Mouse (Mus musculus): ENCODE measurements around the gene Tufm. TPM values are rescaled to one million over a fixed set of nuclear protein-coding genes. Genes with fewer than 3 reads are reported as not detected.

Tufm gene
- polyA plus RNA-seq, 1 experiment from 2014 or later = 146 TPM

GRCm38 (mm10) chr7:126502751-126503150 lies 15.6 kb downstream of the Tufm start:
- peak overlapping the region; percentile 98 for H3K27ac ChIP-seq (ENCODE audit: low read depth, low read length)
- peaks cover 7% of the 10 kb centered on the region; the same call in 1 of the 2 replicates for H3K4me1 ChIP-seq (ENCODE audit: control insufficient read depth, insufficient read depth, low read length)
- no peaks in the 10 kb centered on the region for H3K9me3 ChIP-seq (ENCODE audit: control insufficient read depth, low read length)
- H3K4me3 ChIP-seq (ENCODE audit: low read depth, low read length) = peak overlapping the region; percentile 100
- H3K9ac ChIP-seq (ENCODE audit: low read length) = peak overlapping the region; percentile 100
- H3K36me3 ChIP-seq (ENCODE audit: control insufficient read depth, insufficient read depth, low read length) = peaks cover 30% of the 10 kb centered on the region
- no peaks in the 10 kb centered on the region for H3K27me3 ChIP-seq (ENCODE audit: control insufficient read depth, insufficient read depth, low read length)
- no peak for ATAC-seq (ENCODE audit: low FRiP score)
- under 1% methylated on average over 40 of the region's 40 CpGs for WGBS
- H3K4me2 ChIP-seq = peak overlapping the region; percentile 73
- DNase-seq (ENCODE audit: low spot score, missing footprints) = no peak

GRCm38 (mm10) chr7:126503273-126503878 lies 16.2 kb downstream of the Tufm start, which contains the start of gene Atxn2l:
Gene Atxn2l (minus strand): TSS chr7:126503437.
- ATAC-seq (ENCODE audit: low FRiP score) (peak; percentile 88), DNase-seq (ENCODE audit: low spot score, missing footprints) (peak; percentile 100)
- H3K36me3 ChIP-seq (ENCODE audit: control insufficient read depth, insufficient read depth, low read length) = peaks cover 25% of the 10 kb centered on the region
- under 1% methylated on average over 55 of the region's 72 CpGs for WGBS
- peak within 1 kb of the TSS; percentile 73 for H3K4me2 ChIP-seq
- H3K4me1 ChIP-seq (ENCODE audit: control insufficient read depth, insufficient read depth, low read length) = peaks cover 7% of the 10 kb centered on the region; the same call in 1 of the 2 replicates
- H3K4me3 ChIP-seq (ENCODE audit: low read depth, low read length) = peak within 1 kb of the TSS; percentile 100
- H3K27me3 ChIP-seq (ENCODE audit: control insufficient read depth, insufficient read depth, low read length) = no peaks in the 10 kb centered on the region
- H3K9ac ChIP-seq (ENCODE audit: low read length) = peak within 1 kb of the TSS; percentile 100
- H3K27ac ChIP-seq (ENCODE audit: low read depth, low read length) = peak within 1 kb of the TSS; percentile 98
- no peaks in the 10 kb centered on the region for H3K9me3 ChIP-seq (ENCODE audit: control insufficient read depth, low read length)

- no peaks in the 10 kb centered on the region for H3K9me3 ChIP-seq (ENCODE audit: control insufficient read depth, low read length)
- no peak for ATAC-seq (ENCODE audit: low FRiP score)
- peaks cover 7% of the 10 kb centered on the region; the same call in 1 of the 2 replicates for H3K4me1 ChIP-seq (ENCODE audit: control insufficient read depth, insufficient read depth, low read length)
- H3K36me3 ChIP-seq (ENCODE audit: control insufficient read depth, insufficient read depth, low read length) = peaks cover 11% of the 10 kb centered on the region
- no peak overlapping the region for H3K9ac ChIP-seq (ENCODE audit: low read length)
- DNase-seq (ENCODE audit: low spot score, missing footprints) = peak; percentile 73
- H3K4me3 ChIP-seq (ENCODE audit: low read depth, low read length) = no peak overlapping the region
- 94% methylated on average over 2 of the region's 2 CpGs for whole genome bisulfite sequencing
- H3K4me2 ChIP-seq = no peak overlapping the region
- no peak overlapping the region for H3K27ac ChIP-seq (ENCODE audit: low read depth, low read length)
- H3K27me3 ChIP-seq (ENCODE audit: control insufficient read depth, insufficient read depth, low read length) = no peaks in the 10 kb centered on the region
These were observed 17.8 kb downstream of the Tufm start for GRCm38 (mm10) chr7:126504913-126505312.

- no peak overlapping the region for H3K9ac ChIP-seq (ENCODE audit: low read length)
- no peaks in the 10 kb centered on the region for H3K27me3 ChIP-seq (ENCODE audit: control insufficient read depth, insufficient read depth, low read length)
- DNase-seq (ENCODE audit: low spot score, missing footprints) (no peak), ATAC-seq (ENCODE audit: low FRiP score) (no peak)
- peaks cover 3% of the 10 kb centered on the region; the same call in 1 of the 2 replicates for H3K4me1 ChIP-seq (ENCODE audit: control insufficient read depth, insufficient read depth, low read length)
- no peak overlapping the region for H3K4me3 ChIP-seq (ENCODE audit: low read depth, low read length)
- no peaks in the 10 kb centered on the region for H3K9me3 ChIP-seq (ENCODE audit: control insufficient read depth, low read length)
- H3K4me2 ChIP-seq = no peak overlapping the region
- no peaks in the 10 kb centered on the region for H3K36me3 ChIP-seq (ENCODE audit: control insufficient read depth, insufficient read depth, low read length)
- WGBS = 86% methylated on average over 8 of the region's 8 CpGs
- no peak overlapping the region for H3K27ac ChIP-seq (ENCODE audit: low read depth, low read length)
These were observed 20.1 kb downstream of the Tufm start for GRCm38 (mm10) chr7:126507126-126507778.

GRCm38 (mm10) chr7:126511287-126511686 lies 24.1 kb downstream of the Tufm start:
- DNase-seq (ENCODE audit: low spot score, missing footprints) = peak; percentile 8
- no peaks in the 10 kb centered on the region for H3K36me3 ChIP-seq (ENCODE audit: control insufficient read depth, insufficient read depth, low read length)
- H3K9me3 ChIP-seq (ENCODE audit: control insufficient read depth, low read length) = no peaks in the 10 kb centered on the region
- no peak overlapping the region for H3K9ac ChIP-seq (ENCODE audit: low read length)
- H3K4me1 ChIP-seq (ENCODE audit: control insufficient read depth, insufficient read depth, low read length) = no peaks in the 10 kb centered on the region; the same call in 1 of the 2 replicates
- no peaks in the 10 kb centered on the region for H3K27me3 ChIP-seq (ENCODE audit: control insufficient read depth, insufficient read depth, low read length)
- no peak overlapping the region for H3K27ac ChIP-seq (ENCODE audit: low read depth, low read length)
- no peak overlapping the region for H3K4me3 ChIP-seq (ENCODE audit: low read depth, low read length)
- 82% methylated on average over 3 of the region's 3 CpGs for WGBS
- H3K4me2 ChIP-seq = no peak overlapping the region
- ATAC-seq (ENCODE audit: low FRiP score) = no peak

- 74% methylated on average over 5 of the region's 5 CpGs for WGBS
- H3K27ac ChIP-seq (ENCODE audit: low read depth, low read length) = no peak overlapping the region
These were observed 31.2 kb downstream of the Tufm start for GRCm38 (mm10) chr7:126518261-126518941.

GRCm38 (mm10) chr7:126519513-126519912 lies 32.4 kb downstream of the Tufm start:
- Histone ChIP-seq H3K4me3 (ENCODE audit: low read depth, low read length) (no peak overlapping the region), H3K4me1 (ENCODE audit: control insufficient read depth, insufficient read depth, low read length) (no peaks in the 10 kb centered on the region), H3K9me3 (ENCODE audit: control insufficient read depth, low read length) (no peaks in the 10 kb centered on the region), H3K27me3 (ENCODE audit: control insufficient read depth, insufficient read depth, low read length) (no peaks in the 10 kb centered on the region), H3K4me2 (no peak overlapping the region), H3K27ac (ENCODE audit: low read depth, low read length) (no peak overlapping the region), H3K9ac (ENCODE audit: low read length) (no peak overlapping the region), H3K36me3 (ENCODE audit: control insufficient read depth, insufficient read depth, low read length) (no peaks in the 10 kb centered on the region)
- ATAC-seq (ENCODE audit: low FRiP score) (no peak), DNase-seq (ENCODE audit: low spot score, missing footprints) (peak; percentile 6)
- 78% methylated on average over 2 of the region's 2 CpGs for WGBS

More at GRCm38 (mm10) chr7:126518261-126518941, 31.2 kb downstream of the Tufm start:
- no peaks in the 10 kb centered on the region for H3K9me3 ChIP-seq (ENCODE audit: control insufficient read depth, low read length)
- no peaks in the 10 kb centered on the region for H3K4me1 ChIP-seq (ENCODE audit: control insufficient read depth, insufficient read depth, low read length)
- H3K36me3 ChIP-seq (ENCODE audit: control insufficient read depth, insufficient read depth, low read length) = no peaks in the 10 kb centered on the region
- H3K27me3 ChIP-seq (ENCODE audit: control insufficient read depth, insufficient read depth, low read length) = no peaks in the 10 kb centered on the region
- peak; percentile 53 for DNase-seq (ENCODE audit: low spot score, missing footprints)
- no peak overlapping the region for H3K9ac ChIP-seq (ENCODE audit: low read length)
- no peak overlapping the region for H3K4me2 ChIP-seq
- ATAC-seq (ENCODE audit: low FRiP score) = no peak
- H3K4me3 ChIP-seq (ENCODE audit: low read depth, low read length) = no peak overlapping the region

- H3K9ac ChIP-seq (ENCODE audit: low read length) = no peak overlapping the region
- no peak for DNase-seq (ENCODE audit: low spot score, missing footprints)
- no peak overlapping the region for H3K4me3 ChIP-seq (ENCODE audit: low read depth, low read length)
- H3K27me3 ChIP-seq (ENCODE audit: control insufficient read depth, insufficient read depth, low read length) = no peaks in the 10 kb centered on the region
- H3K27ac ChIP-seq (ENCODE audit: low read depth, low read length) = no peak overlapping the region
- H3K4me2 ChIP-seq = no peak overlapping the region
- WGBS = 88% methylated on average over 3 of the region's 3 CpGs
- ATAC-seq (ENCODE audit: low FRiP score) = no peak
- no peaks in the 10 kb centered on the region for H3K9me3 ChIP-seq (ENCODE audit: control insufficient read depth, low read length)
- H3K36me3 ChIP-seq (ENCODE audit: control insufficient read depth, insufficient read depth, low read length) = no peaks in the 10 kb centered on the region
- H3K4me1 ChIP-seq (ENCODE audit: control insufficient read depth, insufficient read depth, low read length) = no peaks in the 10 kb centered on the region
These were observed 36.2 kb downstream of the Tufm start for GRCm38 (mm10) chr7:126523316-126523715.

GRCm38 (mm10) chr7:126528166-126528577 lies 41.0 kb downstream of the Tufm start:
- H3K4me1 ChIP-seq (ENCODE audit: control insufficient read depth, insufficient read depth, low read length) = no peaks in the 10 kb centered on the region
- H3K27me3 ChIP-seq (ENCODE audit: control insufficient read depth, insufficient read depth, low read length) = no peaks in the 10 kb centered on the region
- ATAC-seq (ENCODE audit: low FRiP score) = 0 out of 2 replicates have a peak, but pooled peaks have one; percentile 30
- H3K4me2 ChIP-seq = no peak overlapping the region
- no peaks in the 10 kb centered on the region for H3K36me3 ChIP-seq (ENCODE audit: control insufficient read depth, insufficient read depth, low read length)
- H3K27ac ChIP-seq (ENCODE audit: low read depth, low read length) = no peak overlapping the region
- peak; percentile 93 for DNase-seq (ENCODE audit: low spot score, missing footprints)
- H3K9ac ChIP-seq (ENCODE audit: low read length) = peak overlapping the region; percentile 64; the same call in 1 of the 2 replicates
- no peaks in the 10 kb centered on the region for H3K9me3 ChIP-seq (ENCODE audit: control insufficient read depth, low read length)
- H3K4me3 ChIP-seq (ENCODE audit: low read depth, low read length) = no peak overlapping the region
- 10% methylated on average over 1 of the region's 1 CpGs for WGBS
